Mouse (Mus musculus) splenic B cell, adult 2 months (primary cell): Measurements from ENCODE around the gene Senp1.

Experiments
- DNase-seq: peaks from one replicate; pipeline ENCODE4 v3.0.0-alpha.2; 2011; ENCODE audit warnings: low read depth, low spot score
- H3K27me3 ChIP-seq: 2 replicates; pipeline ENCODE4 v1.6.1; 2012; ENCODE audit warnings: mild to moderate bottlenecking, low read length, moderate library complexity, mixed read lengths; ENCODE audit not compliant: control insufficient read depth, poor library complexity, insufficient read depth, severe bottlenecking
- H3K36me3 ChIP-seq: 2 replicates; pipeline ENCODE4 v1.6.1; 2012; ENCODE audit warnings: mild to moderate bottlenecking, low read length, moderate library complexity, mixed read lengths; ENCODE audit not compliant: control insufficient read depth, poor library complexity, insufficient read depth, severe bottlenecking

Gene Senp1

GRCm38 (mm10) chr15:98005181-98005580 lies 88.4 kb downstream of the Senp1 start:
- Histone ChIP-seq H3K27me3 (peaks cover 2% of the 10 kb centered on the region; the same call in 1 of the 2 replicates), H3K36me3 (no peaks in the 10 kb centered on the region)
- no peak for DNase-seq

- H3K36me3 ChIP-seq: no peaks in the 10 kb centered on the region
- no peak for DNase-seq
Observed at GRCm38 (mm10) chr15:98004740-98005159, 88.8 kb downstream of the Senp1 start.

GRCm38 (mm10) chr15:98003822-98004739 lies 89.5 kb downstream of the Senp1 start, which contains the start of gene Col2a1:
TSS of gene Col2a1 (minus strand) at chr15:98004695.
- peaks cover 2% of the 10 kb centered on the region; the same call in 1 of the 2 replicates for H3K27me3 ChIP-seq
- DNase-seq: peak; percentile 14

More at GRCm38 (mm10) chr15:98004740-98005159, 88.8 kb downstream of the Senp1 start:
- peaks cover 2% of the 10 kb centered on the region; the same call in 1 of the 2 replicates for H3K27me3 ChIP-seq

GRCm38 (mm10) chr15:98002991-98003821 lies 90.3 kb downstream of the Senp1 start:
- no peak for DNase-seq
- Histone ChIP-seq H3K27me3 (peaks cover 2% of the 10 kb centered on the region; the same call in 1 of the 2 replicates), H3K36me3 (no peaks in the 10 kb centered on the region)

More at GRCm38 (mm10) chr15:98003822-98004739, 89.5 kb downstream of the Senp1 start, which contains the start of gene Col2a1:
- no peaks in the 10 kb centered on the region for H3K36me3 ChIP-seq

- H3K36me3 ChIP-seq: no peaks in the 10 kb centered on the region
- DNase-seq: no peak
Observed at GRCm38 (mm10) chr15:98002113-98002990, 91.2 kb downstream of the Senp1 start.

GRCm38 (mm10) chr15:98001321-98002112 lies 92.0 kb downstream of the Senp1 start:
- Histone ChIP-seq H3K36me3 (no peaks in the 10 kb centered on the region), H3K27me3 (peaks cover 2% of the 10 kb centered on the region; the same call in 1 of the 2 replicates)
- DNase-seq: no peak

More at GRCm38 (mm10) chr15:98002113-98002990, 91.2 kb downstream of the Senp1 start:
- H3K27me3 ChIP-seq: peaks cover 2% of the 10 kb centered on the region; the same call in 1 of the 2 replicates

GRCm38 (mm10) chr15:97999991-98000390 lies 93.6 kb downstream of the Senp1 start:
- H3K36me3 ChIP-seq: no peaks in the 10 kb centered on the region
- no peak for DNase-seq
- peaks cover 2% of the 10 kb centered on the region; the same call in 1 of the 2 replicates for H3K27me3 ChIP-seq

- no peaks in the 10 kb centered on the region for H3K36me3 ChIP-seq
- DNase-seq: no peak
- no peaks in the 10 kb centered on the region; the same call in 1 of the 2 replicates for H3K27me3 ChIP-seq
Observed at GRCm38 (mm10) chr15:97999546-97999945, 94.0 kb downstream of the Senp1 start.

- Histone ChIP-seq H3K36me3 (no peaks in the 10 kb centered on the region), H3K27me3 (no peaks in the 10 kb centered on the region)
- no peak for DNase-seq
Observed at GRCm38 (mm10) chr15:97996716-97997256, 96.8 kb downstream of the Senp1 start.

GRCm38 (mm10) chr15:97992712-97993286 lies 100.7 kb downstream of the Senp1 start:
- peak; percentile 72 for DNase-seq
- H3K36me3 ChIP-seq: no peaks in the 10 kb centered on the region

GRCm38 (mm10) chr15:97992027-97992711 lies 101.4 kb downstream of the Senp1 start:
- H3K36me3 ChIP-seq: no peaks in the 10 kb centered on the region
- H3K27me3 ChIP-seq: no peaks in the 10 kb centered on the region
- DNase-seq: no peak

More at GRCm38 (mm10) chr15:97992712-97993286, 100.7 kb downstream of the Senp1 start:
- H3K27me3 ChIP-seq: no peaks in the 10 kb centered on the region

- H3K36me3 ChIP-seq: no peaks in the 10 kb centered on the region
- no peaks in the 10 kb centered on the region for H3K27me3 ChIP-seq
- DNase-seq: no peak
Observed at GRCm38 (mm10) chr15:97991285-97991895, 102.2 kb downstream of the Senp1 start.
